Mouse (Mus musculus): ENCODE measurements around the gene Dyx1c1.

DNA sequence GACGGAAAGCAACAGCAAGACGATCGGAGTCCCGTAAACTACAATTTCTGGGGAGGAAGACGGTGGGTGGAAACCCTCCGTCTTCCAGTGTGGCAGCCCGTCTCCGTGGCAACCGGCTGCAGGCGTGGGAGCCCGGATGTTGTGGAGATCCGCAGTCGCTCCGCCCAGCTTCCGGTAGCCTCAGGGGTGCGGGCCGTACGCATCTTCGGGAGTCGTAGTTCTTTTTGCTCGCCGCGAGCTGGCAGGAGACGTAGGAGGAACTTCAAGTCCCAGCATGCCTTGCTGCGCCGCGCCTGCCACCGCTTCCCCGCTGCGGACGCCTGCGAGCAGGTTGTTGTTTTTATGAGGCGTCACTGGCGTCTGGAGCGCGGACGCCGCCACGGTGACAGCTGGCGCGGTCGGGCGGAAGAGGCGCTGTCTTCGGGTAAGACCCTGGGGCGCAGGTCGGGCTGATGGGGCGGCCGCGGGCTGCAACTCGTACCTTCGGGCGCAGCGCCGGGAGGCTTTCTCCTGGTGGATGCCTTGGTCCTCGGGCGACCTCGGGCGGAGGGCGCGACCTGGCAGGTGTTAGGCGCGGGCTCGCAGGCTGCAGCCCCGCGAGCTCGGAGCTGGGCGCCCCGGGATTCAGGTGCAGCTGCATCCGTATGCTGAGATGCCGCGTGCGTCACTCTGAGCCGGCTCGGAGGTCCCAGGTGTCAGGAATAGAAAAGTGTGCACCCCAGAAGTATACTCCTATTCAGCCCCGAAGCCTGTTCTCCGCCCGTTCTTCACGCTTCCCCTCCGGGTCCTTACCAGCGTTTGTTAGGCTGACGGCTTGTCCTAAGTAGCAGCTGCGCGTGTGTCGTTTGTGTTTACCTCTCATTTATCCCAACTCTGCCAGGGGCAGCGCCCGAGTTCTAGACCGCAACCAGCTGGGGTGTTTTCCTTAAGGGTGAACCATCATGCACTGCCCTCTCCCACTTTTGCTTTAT, 26.9 kb downstream of the Dyx1c1 start, which contains the start of the genes Ccpg1os and Ccpg1:
- TF ChIP-seq CTCF (IDR thresholded peaks at IDR 0.05; ENCODE audit: insufficient read depth, low read length) (no peak), POLR2A (IDR thresholded peaks at IDR 0.05; ENCODE audit: borderline replicate concordance, extremely low read depth, low read depth, low read length) (peak; percentile 79)

Measured in lung, adult 2 months (tissue).